Mouse (Mus musculus): ENCODE data around the gene Fgr. TPM values are rescaled to one million over a fixed set of nuclear protein-coding genes. Genes with fewer than 3 reads are reported as not detected.

Fgr gene
- total RNA-seq, 1 experiment from 2014 or later, result 0.33 TPM

- DNase-seq, result no peak
Measured at GRCm38 (mm10) chr4:132958741-132959678, 14.9 kb upstream of the Fgr start.

DNA sequence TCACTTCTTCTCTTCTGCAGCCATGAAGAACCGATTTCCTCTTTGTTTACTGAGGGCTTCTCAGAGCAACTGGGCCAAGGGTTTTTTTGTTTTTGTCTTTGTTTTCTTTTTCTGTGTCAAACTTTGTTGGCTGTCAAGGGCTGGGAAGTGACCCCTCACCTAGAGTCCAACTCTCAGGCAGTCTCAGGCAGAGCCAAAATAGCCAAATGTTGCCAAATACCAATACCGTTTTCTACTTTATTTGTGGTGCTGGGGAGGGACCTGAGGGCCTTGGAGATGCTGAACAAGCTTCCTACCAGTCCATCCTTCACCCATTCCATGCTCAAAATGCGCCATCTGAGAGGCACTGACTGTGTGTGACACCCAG, 14.2 kb upstream of the Fgr start:
- DNase-seq, result no peak

DNA sequence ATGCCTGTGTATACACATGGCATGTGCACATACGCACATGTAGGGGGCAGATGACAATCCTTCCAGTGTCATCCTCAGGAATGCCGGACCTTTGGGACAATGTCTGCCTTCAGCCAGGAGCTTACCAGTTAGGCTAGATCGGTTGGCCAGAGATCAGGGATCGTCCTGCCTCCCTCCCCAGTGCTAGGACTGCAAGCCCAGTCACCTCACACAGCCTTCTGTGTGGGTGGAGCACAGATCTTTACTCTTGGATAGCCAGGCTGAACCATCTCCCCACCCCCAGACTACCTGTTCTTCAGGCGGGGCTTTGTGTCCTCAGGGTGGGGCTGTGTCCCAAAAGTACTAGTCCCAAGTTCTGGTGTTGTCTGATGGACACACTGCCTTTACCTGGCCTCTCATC, 13.6 kb upstream of the Fgr start:
- no peak for DNase-seq

DNA sequence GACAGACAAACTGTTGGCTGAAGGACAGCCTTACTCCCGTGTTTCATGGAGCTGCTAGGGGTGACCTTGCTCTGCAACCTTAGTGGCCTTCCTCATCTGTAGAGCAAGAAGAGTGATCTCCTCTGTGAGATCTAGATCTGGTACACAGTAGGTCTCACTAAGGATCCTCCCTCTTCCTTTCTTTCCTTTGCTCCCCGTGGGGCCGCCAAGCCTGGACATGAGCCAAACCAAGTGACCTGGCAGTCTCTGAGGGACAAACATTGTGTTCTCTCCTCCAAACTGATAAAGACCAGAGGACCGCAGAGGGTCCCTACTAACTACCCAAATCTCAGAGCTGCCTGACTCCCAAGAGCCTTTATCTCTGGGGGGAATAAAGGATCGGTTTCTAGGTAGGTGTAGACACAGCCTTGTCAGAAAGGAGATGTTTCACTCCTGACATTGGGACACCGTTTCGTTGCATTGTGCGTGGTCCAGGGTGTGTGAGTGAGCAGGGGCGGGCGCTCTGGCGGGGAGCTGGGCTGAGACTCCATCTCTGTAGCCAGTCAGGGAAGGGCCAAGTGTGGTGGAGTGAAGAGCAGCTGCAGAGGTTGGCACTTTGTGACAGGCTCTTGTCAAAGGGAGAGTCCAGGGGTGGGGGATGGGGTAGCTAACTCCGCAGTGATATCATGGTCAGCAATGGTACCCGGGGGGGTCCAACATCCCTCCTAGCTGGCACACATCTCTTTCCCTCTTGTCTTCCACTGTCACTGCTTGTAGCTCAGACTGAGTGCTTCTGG, 12.8 kb upstream of the Fgr start:
- peak; percentile 73 for DNase-seq

DNA sequence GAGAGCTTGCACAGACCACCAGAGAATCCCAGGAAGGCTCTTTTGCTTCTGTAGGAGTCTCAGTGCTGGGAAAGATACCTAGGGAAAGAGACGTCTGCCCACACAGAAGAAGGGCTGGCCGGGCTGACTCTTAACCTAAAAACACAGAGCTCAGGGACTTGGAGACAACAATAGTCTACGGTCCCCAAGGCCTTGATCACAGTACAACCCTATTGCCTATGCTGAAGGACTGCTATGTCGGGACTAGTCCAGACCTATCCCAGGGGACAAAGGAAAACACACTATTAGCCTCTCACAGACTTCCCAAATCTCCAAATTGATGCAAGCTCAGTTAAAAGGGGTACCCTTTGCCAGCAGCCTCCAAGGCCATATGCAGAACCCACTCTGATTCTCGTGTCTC, 12.0 kb upstream of the Fgr start:
- DNase-seq, result no peak

DNA sequence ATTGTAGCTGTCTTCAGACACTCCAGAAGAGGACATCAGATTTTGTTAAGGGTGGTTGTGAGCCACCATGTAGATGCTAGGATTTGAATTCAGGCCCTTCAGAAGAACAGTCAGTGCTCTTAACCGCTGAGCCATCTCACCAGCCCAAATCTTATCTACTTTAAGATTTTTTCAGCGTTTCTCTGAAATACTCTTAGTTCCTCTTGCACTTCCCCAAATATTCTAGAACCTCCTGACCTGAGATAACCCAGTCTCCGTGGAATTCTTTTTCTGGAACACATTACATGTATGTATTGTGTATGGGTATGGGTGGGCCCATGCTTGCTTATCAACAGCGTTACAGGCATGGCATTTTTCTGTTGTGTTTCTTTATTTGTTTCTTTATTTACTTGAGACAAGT, 11.3 kb upstream of the Fgr start:
- DNase-seq, result no peak

DNA sequence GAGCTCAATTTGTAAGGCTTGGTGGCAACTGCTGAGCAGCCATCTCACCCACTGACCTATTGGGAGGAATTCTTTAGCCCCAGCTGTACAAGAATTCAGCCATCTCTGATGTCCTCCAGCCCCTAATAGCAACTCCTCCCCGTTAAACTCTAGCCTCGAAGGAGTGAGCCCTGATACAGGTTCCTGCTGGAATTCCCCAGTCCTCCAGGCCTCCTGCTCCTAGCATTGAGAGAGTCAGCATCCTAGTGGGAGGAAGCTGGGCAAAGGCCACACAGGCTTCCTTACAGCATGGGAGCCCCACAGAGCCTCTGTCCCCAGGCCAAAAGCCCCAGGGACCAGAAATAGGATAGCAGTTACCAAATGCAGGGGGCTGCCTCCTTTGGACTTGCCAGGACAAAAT, 10.5 kb upstream of the Fgr start:
- no peak for DNase-seq

DNA sequence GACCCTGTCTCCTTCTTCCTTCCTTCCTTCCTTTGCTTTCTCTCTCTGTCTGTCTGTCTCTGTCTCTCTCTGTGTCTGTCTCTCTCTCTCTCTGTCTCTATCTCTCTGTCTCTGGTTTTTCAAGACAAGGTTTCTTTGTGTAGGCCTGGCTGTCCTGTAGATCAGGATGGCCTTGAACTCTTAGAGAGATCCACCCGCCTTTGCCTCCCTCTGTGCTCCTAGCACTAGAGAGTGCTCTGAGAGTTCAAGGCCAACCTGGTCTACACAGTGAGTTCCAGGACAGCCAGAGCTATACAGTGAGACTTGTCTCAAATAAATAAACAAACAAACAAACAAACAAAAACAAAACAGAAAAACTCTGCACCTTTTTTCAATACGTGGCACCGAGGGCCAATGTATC, 9.8 kb upstream of the Fgr start:
- no peak for DNase-seq

DNA sequence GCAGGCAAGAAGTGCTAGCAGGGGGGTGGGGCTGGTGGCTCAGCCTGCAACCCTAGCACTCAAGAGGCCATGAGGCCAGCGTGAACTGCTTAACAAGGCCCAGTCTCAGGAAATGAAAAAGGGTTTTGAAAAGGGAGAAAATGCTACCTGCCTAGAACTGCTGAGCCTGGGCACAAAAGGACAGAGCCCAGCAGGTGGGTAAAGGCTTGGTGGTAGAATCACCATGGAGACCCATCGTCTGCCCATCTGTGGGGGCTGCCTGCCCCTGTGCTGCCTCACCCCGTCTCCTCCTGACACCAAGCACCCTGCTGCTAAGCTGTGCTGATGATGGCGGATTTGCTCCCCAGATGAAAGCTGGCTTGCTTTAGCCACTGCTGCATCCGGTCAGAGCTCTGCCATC, 9.4 kb upstream of the Fgr start:
- DNase-seq, result no peak

GRCm38 (mm10) chr4:132968105-132968938, 5.6 kb upstream of the Fgr start:
- DNase-seq, result no peak

- no peak for DNase-seq
Measured at GRCm38 (mm10) chr4:132971601-132972000, 2.3 kb upstream of the Fgr start.

DNA sequence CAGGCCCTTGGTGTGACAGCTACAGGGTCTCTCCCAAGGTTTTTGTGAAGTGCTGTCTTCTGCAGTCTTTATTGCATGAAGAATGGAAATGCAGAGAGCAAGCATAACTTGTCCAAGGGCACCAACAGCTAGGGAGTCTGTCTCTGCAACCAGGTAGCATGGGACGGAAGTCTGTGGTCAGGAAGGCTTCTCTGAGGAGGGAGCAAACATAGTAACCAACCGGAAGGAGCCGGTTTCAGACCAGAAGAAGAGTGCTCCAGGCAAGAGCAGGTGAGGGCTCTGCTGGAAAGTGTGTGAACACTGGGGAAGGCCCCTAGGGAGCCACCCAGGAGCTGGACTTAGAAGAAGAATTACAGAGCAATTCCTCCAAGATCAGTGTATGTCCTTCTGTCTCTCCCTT, 1.8 kb upstream of the Fgr start:
- no peak for DNase-seq

- DNase-seq, result no peak
Measured at GRCm38 (mm10) chr4:132972556-132972955, 1.3 kb upstream of the Fgr start.

GRCm38 (mm10) chr4:132973186-132973585, 709 bp upstream of the Fgr start:
- no peak for DNase-seq

GRCm38 (mm10) chr4:132974904-132975303, 1.0 kb downstream of the Fgr start:
- DNase-seq, result peak; percentile 84

DNA sequence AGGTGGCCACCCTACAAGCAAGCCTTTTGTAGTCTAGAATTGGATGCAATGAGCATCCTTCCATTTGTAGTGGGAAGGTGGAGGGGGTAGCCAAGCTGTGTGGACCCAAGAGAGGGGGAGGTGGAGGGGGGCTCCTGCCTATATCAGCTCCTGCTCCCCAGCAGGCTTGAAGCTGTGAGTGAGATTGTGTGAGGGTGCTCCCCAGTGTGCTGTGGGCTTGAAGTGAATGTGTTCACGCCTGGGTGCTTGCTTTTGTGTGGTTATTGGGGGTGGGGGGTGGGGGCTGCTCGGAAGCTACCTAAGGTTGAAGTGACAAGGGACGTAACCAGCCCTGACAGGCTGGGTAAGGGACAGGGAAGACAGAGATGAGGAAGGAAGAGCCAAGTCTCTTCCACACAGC, 1.9 kb downstream of the Fgr start:
- DNase-seq, result no peak

DNA sequence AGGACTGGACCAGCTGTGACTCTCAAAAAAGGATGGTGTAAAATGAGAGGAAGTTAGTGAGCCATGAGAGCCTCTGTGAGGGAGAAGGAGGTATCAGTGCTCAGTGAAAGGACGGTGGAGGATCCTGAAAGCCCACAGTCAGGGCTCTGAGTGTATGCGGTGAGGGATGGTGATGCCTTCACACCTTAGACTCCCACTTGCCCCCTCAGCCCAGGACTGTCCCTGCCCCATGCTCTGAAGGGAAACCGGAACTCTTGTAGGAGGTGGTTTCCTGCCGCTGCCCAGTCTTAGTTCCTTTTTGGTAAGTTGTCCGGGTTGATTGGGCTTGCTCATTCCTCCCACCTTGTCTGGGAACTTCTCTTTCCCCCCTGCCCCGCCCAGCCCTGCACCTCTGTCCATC, 2.8 kb downstream of the Fgr start:
- DNase-seq, result no peak

DNA sequence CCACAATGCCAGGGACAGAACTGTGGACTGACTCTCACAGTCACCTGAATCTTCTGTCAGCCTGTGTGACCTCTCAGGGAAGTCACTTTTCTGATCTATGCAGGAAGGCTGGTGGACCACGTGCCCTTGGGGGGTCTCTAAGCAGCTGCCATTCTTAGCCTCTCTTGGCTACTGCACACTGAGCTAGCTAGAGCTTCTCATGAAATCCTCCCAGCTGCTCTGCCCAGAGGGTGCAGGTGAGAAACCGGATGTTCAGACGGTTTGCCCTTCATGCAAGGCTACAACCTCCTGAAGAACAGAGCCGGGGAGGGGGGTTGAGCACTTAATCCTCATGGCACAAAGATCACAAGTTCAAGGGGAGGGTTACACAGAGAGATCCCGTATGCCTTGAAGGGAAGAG, 3.7 kb downstream of the Fgr start:
- no peak for DNase-seq

DNA sequence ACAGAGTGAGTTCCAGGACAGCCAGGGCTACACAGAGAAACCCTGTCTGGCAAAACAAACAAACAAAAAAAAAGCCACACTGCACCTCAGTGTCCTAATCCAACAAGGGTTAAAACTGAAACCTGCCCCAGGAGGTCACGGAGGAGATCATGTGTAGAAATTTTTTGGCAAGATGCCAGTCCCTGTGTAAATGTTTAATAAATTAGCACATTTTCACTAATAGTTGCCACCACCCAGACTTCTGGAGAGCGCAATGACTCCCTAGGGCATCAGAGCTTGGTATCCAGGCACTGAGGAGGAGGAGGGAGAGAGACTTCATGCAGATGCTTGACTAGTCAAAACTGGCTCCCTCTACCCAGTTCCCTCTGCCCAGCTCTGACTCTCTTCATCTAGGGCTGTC, 5.3 kb downstream of the Fgr start:
- DNase-seq, result no peak

GRCm38 (mm10) chr4:132981621-132982020, 7.7 kb downstream of the Fgr start:
- DNase-seq, result no peak

GRCm38 (mm10) chr4:132982999-132983398, 9.1 kb downstream of the Fgr start:
- no peak for DNase-seq

GRCm38 (mm10) chr4:132983664-132984512, 10.0 kb downstream of the Fgr start:
- no peak for DNase-seq

Data from adrenal gland, postnatal 25 days (tissue).